Mouse (Mus musculus): Measurements from ENCODE around the gene Mcf2l. TPM values are rescaled to one million over a fixed set of nuclear protein-coding genes. Genes with fewer than 3 reads are reported as not detected.

Mcf2l gene
- polyA plus RNA-seq, 1 experiment from 2014 or later = 44.2 TPM

DNA sequence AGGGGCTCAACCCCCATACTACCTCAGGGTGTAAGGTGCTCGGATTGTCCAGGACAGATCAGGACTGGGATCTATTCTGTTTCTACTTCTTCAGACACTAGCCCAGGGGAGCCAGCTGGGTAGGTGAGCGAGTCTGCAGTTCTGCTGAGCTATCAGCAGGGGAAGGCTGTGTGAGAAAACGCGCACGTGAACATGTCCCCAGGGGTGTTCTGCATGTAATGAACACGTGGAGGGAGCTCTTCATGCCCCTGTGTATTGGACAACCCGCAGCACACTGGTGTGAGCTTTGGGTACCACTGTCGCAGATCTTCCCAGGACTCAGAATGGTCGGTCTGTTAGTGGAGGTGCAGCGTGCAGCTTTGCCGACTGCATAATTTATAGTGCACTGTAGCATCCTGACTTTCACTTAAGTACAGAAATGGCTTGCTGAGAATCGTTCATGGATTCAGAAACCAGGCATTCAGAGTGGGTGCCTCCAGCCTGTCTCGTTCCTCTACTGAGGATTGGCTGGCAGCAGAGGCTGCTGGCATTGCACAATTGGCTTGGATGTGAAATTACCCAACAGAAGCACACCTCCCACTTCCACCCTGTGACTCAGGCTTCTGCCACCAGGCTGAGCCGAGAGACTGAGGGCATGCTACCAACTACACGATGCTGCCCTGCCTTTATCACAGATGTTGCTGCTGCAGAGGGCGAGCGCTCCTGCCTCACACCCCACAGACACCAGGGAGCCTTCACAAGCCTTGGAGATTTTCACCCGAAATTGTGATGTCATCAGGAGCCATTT lies 110.3 kb downstream of the Mcf2l start:
- Histone ChIP-seq H3K27me3 (ENCODE audit: control insufficient read depth, insufficient read depth, low read length) (no peaks in the 10 kb centered on the region), H3K4me1 (ENCODE audit: control insufficient read depth, insufficient read depth, low read length) (no peaks in the 10 kb centered on the region), H3K4me3 (ENCODE audit: low read depth, low read length) (no peak overlapping the region), H3K9ac (ENCODE audit: low read length) (no peak overlapping the region), H3K9me3 (ENCODE audit: control insufficient read depth, low read length) (no peaks in the 10 kb centered on the region), H3K36me3 (ENCODE audit: control insufficient read depth, insufficient read depth, low read length) (peaks cover 4% of the 10 kb centered on the region; the same call in 1 of the 2 replicates), H3K27ac (ENCODE audit: low read depth, low read length) (no peak overlapping the region), H3K4me2 (no peak overlapping the region)
- WGBS = 88% methylated on average over 18 of the region's 18 CpGs
- ATAC-seq (ENCODE audit: low FRiP score) (no peak), DNase-seq (ENCODE audit: low spot score, missing footprints) (peak; percentile 37)

DNA sequence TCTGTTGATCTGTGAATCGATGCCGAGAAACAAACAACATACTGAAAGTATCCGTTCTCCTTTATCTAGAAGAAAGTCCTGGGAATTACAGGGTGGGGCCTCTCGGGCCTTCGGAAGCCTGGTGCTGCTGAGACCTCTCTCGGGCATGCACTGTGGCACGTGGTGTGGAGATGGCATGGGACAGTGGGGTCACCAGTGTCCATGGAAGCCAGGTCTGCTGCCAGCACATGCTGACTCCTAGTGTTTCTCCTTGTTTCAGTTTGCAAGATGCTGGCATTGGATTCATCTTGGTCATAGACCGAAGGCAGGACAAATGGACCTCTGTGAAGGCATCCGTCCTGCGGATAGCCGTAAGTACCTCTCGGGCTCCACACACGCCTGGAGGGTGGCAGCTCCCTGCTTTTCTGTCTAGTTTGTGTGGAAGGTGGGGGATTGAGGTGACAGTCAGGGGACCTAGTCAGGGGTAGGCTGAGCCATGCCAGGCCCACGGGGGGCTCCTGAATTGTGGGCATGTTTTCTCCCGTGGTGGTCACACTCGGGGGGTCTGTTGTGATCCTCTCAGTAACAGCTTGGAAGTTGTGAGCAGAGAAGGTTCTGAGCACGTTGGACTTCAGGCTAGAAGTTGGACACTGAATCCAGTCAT lies 111.1 kb downstream of the Mcf2l start:
- Histone ChIP-seq H3K36me3 (ENCODE audit: control insufficient read depth, insufficient read depth, low read length) (peaks cover 4% of the 10 kb centered on the region; the same call in 1 of the 2 replicates), H3K27ac (ENCODE audit: low read depth, low read length) (no peak overlapping the region), H3K9me3 (ENCODE audit: control insufficient read depth, low read length) (no peaks in the 10 kb centered on the region), H3K4me3 (ENCODE audit: low read depth, low read length) (no peak overlapping the region), H3K4me2 (no peak overlapping the region), H3K4me1 (ENCODE audit: control insufficient read depth, insufficient read depth, low read length) (no peaks in the 10 kb centered on the region), H3K9ac (ENCODE audit: low read length) (no peak overlapping the region), H3K27me3 (ENCODE audit: control insufficient read depth, insufficient read depth, low read length) (no peaks in the 10 kb centered on the region)
- ATAC-seq (ENCODE audit: low FRiP score) (no peak), DNase-seq (ENCODE audit: low spot score, missing footprints) (peak; percentile 66)
- 91% methylated on average over 17 of the region's 17 CpGs for WGBS

DNA sequence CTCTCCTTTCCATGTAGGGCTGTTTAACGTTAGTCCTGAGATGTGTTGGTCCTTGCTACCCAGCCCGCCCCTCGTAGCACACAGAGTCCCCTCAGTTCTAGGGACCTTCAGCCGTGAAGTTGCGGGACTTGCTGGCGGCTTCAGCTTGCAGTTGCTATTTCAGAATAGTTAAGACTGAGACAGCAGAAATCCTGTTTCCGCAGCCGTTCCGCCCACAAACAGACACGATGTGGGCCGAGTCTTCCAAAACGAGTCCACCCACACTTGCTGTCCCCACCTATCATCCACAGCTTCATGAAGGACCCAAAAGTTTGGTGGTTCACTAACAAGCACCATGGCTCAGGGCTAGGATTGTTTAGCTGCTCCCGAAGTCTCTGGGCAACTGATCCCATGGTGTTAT lies 111.7 kb downstream of the Mcf2l start:
- DNase-seq (ENCODE audit: low spot score, missing footprints) (no peak), ATAC-seq (ENCODE audit: low FRiP score) (no peak)
- Histone ChIP-seq H3K9me3 (ENCODE audit: control insufficient read depth, low read length) (no peaks in the 10 kb centered on the region), H3K27me3 (ENCODE audit: control insufficient read depth, insufficient read depth, low read length) (no peaks in the 10 kb centered on the region), H3K36me3 (ENCODE audit: control insufficient read depth, insufficient read depth, low read length) (peaks cover 4% of the 10 kb centered on the region; the same call in 1 of the 2 replicates), H3K27ac (ENCODE audit: low read depth, low read length) (no peak overlapping the region), H3K4me1 (ENCODE audit: control insufficient read depth, insufficient read depth, low read length) (no peaks in the 10 kb centered on the region), H3K4me2 (no peak overlapping the region), H3K4me3 (ENCODE audit: low read depth, low read length) (no peak overlapping the region), H3K9ac (ENCODE audit: low read length) (no peak overlapping the region)
- WGBS = 93% methylated on average over 13 of the region's 13 CpGs

GRCm38 (mm10) chr8:12987571-12987970 lies 114.0 kb downstream of the Mcf2l start:
- Histone ChIP-seq H3K4me2 (no peak overlapping the region), H3K4me1 (ENCODE audit: control insufficient read depth, insufficient read depth, low read length) (no peaks in the 10 kb centered on the region), H3K9me3 (ENCODE audit: control insufficient read depth, low read length) (no peaks in the 10 kb centered on the region), H3K4me3 (ENCODE audit: low read depth, low read length) (no peak overlapping the region), H3K27ac (ENCODE audit: low read depth, low read length) (no peak overlapping the region), H3K27me3 (ENCODE audit: control insufficient read depth, insufficient read depth, low read length) (no peaks in the 10 kb centered on the region), H3K9ac (ENCODE audit: low read length) (no peak overlapping the region), H3K36me3 (ENCODE audit: control insufficient read depth, insufficient read depth, low read length) (0 out of 2 replicates have a peak, but pooled peaks cover 4% of the 10 kb centered on the region)
- DNase-seq (ENCODE audit: low spot score, missing footprints) (no peak), ATAC-seq (ENCODE audit: low FRiP score) (no peak)
- WGBS = 76% methylated on average over 8 of the region's 8 CpGs

DNA sequence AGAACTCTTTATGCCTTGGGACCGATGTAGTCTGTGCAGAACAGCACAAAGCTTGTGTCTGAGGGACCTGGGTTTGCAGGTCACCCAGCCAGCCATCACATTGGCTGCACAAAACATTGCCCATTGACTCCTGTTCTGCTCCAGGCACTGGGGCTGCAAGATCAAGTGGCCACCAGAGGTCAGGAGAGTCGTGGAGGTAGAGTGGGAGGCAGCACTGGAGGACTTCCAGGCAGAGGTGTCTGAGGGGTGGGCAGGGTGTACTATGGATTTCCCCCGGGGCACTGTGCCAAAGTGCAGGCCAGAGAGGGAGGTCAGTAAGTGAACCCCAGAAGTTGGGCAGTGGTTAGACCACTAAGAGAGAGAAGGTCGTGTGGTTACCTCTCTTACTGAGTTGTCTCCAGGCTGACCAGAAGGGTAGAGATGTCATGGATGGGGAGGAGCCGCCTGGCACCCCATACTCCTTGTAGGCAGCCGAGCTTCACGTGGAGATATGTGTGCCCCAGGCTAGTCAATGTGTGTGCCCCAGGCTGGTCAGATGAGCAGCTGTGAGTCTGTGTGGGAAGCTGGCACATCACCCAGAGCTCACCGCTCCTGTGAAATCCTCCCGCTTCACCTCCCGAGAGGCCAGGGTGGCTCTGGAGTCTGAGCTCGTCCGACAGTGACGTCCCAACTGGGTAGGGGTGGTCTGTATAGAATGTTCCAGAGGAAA lies 115.3 kb downstream of the Mcf2l start:
- H3K4me3 ChIP-seq (ENCODE audit: low read depth, low read length) = no peak overlapping the region
- ATAC-seq (ENCODE audit: low FRiP score) (no peak), DNase-seq (ENCODE audit: low spot score, missing footprints) (no peak)
- no peak overlapping the region for H3K27ac ChIP-seq (ENCODE audit: low read depth, low read length)
- no peaks in the 10 kb centered on the region for H3K27me3 ChIP-seq (ENCODE audit: control insufficient read depth, insufficient read depth, low read length)
- 0 out of 2 replicates have a peak, but pooled peaks cover 4% of the 10 kb centered on the region for H3K36me3 ChIP-seq (ENCODE audit: control insufficient read depth, insufficient read depth, low read length)
- no peaks in the 10 kb centered on the region for H3K4me1 ChIP-seq (ENCODE audit: control insufficient read depth, insufficient read depth, low read length)
- no peak overlapping the region for H3K4me2 ChIP-seq
- WGBS = 86% methylated on average over 13 of the region's 13 CpGs
- no peak overlapping the region for H3K9ac ChIP-seq (ENCODE audit: low read length)
- H3K9me3 ChIP-seq (ENCODE audit: control insufficient read depth, low read length) = no peaks in the 10 kb centered on the region

GRCm38 (mm10) chr8:12991411-12991810 lies 117.8 kb downstream of the Mcf2l start:
- no peak overlapping the region for H3K9ac ChIP-seq (ENCODE audit: low read length)
- no peak for ATAC-seq (ENCODE audit: low FRiP score)

DNA sequence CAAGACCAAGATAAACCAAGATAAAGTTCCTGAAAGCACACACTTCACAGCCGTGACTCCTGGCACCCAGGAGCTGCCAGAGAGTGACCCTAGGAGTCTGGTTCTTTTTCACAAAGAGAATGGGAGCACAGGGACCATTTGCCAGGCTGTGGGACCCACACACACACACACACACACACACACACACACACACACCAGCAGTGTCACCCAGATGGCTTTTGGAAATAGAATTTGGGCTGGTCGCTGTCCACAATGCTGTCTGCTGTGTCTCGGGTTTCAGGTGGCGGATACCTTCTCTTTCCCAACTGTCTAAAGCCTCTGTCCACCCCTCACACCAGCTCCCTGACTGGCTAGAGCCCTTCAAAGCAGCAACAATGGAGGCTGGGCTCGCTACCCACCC lies 120.9 kb downstream of the Mcf2l start:
- Histone ChIP-seq H3K9me3 (ENCODE audit: control insufficient read depth, low read length) (no peaks in the 10 kb centered on the region), H3K27me3 (ENCODE audit: control insufficient read depth, insufficient read depth, low read length) (no peaks in the 10 kb centered on the region), H3K9ac (ENCODE audit: low read length) (no peak overlapping the region), H3K27ac (ENCODE audit: low read depth, low read length) (no peak overlapping the region), H3K4me3 (ENCODE audit: low read depth, low read length) (no peak overlapping the region), H3K4me1 (ENCODE audit: control insufficient read depth, insufficient read depth, low read length) (no peaks in the 10 kb centered on the region), H3K4me2 (no peak overlapping the region), H3K36me3 (ENCODE audit: control insufficient read depth, insufficient read depth, low read length) (0 out of 2 replicates have a peak, but pooled peaks cover 4% of the 10 kb centered on the region)
- WGBS = 77% methylated on average over 5 of the region's 5 CpGs
- ATAC-seq (ENCODE audit: low FRiP score) (no peak), DNase-seq (ENCODE audit: low spot score, missing footprints) (no peak)

More at GRCm38 (mm10) chr8:12991411-12991810, 117.8 kb downstream of the Mcf2l start:
- Histone ChIP-seq H3K4me1 (ENCODE audit: control insufficient read depth, insufficient read depth, low read length) (no peaks in the 10 kb centered on the region), H3K27me3 (ENCODE audit: control insufficient read depth, insufficient read depth, low read length) (no peaks in the 10 kb centered on the region), H3K36me3 (ENCODE audit: control insufficient read depth, insufficient read depth, low read length) (no peaks in the 10 kb centered on the region), H3K4me3 (ENCODE audit: low read depth, low read length) (no peak overlapping the region), H3K9me3 (ENCODE audit: control insufficient read depth, low read length) (no peaks in the 10 kb centered on the region), H3K4me2 (no peak overlapping the region), H3K27ac (ENCODE audit: low read depth, low read length) (no peak overlapping the region)
- WGBS = 87% methylated on average over 10 of the region's 10 CpGs
- DNase-seq (ENCODE audit: low spot score, missing footprints) = peak; percentile 39

DNA sequence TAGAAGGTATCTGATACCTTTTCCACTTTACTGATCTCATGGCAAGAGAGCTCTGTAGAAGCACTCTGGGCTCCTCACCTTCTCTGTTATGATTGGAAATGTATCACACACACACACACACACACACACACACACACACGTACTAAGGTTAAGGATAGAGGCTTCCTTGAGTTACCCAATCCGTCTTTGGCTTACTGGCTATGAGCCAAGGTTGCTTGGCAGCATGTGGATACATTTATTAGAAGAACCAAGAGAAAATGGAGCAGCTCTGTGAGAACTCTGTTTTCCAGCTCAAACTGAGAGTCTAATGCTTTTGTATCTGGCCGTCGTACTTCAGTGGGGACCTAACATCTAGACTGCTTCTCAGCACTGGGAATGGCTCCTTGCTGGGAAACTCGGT lies 121.9 kb downstream of the Mcf2l start:
- no peak overlapping the region for H3K9ac ChIP-seq (ENCODE audit: low read length)
- H3K9me3 ChIP-seq (ENCODE audit: control insufficient read depth, low read length) = no peaks in the 10 kb centered on the region
- no peaks in the 10 kb centered on the region for H3K4me1 ChIP-seq (ENCODE audit: control insufficient read depth, insufficient read depth, low read length)
- WGBS = 87% methylated on average over 5 of the region's 5 CpGs
- H3K4me2 ChIP-seq = no peak overlapping the region
- no peak overlapping the region for H3K4me3 ChIP-seq (ENCODE audit: low read depth, low read length)
- no peak overlapping the region for H3K27ac ChIP-seq (ENCODE audit: low read depth, low read length)
- H3K36me3 ChIP-seq (ENCODE audit: control insufficient read depth, insufficient read depth, low read length) = 0 out of 2 replicates have a peak, but pooled peaks cover 4% of the 10 kb centered on the region
- H3K27me3 ChIP-seq (ENCODE audit: control insufficient read depth, insufficient read depth, low read length) = no peaks in the 10 kb centered on the region
- DNase-seq (ENCODE audit: low spot score, missing footprints) = no peak
- no peak for ATAC-seq (ENCODE audit: low FRiP score)
